Mouse (Mus musculus): ENCODE results near the gene Zfp260.
A peak's percentile ranks its signal among the peaks of the same experiment; 100 is the strongest.

Gene Zfp260

DNA sequence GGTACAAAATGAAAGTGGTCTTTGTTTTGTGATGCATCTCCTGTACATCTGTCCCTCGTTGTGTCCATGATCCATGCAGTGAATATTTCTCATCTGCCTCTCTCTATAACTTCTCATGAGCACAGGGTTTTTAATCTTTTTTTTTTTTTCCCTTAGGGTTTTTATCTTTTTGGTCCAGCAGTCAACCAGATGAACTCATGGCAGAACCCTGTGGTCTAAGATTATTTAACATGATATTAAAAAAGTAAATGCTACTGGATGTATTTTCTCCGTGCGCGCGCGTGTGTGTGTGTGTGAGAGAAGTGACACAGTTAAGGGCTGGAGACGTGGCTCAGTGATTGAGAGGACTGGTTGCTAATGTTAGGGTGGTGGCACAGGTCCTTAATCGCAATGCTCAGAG is 35.3 kb downstream of the Zfp260 start:
- no peak for DNase-seq

DNA sequence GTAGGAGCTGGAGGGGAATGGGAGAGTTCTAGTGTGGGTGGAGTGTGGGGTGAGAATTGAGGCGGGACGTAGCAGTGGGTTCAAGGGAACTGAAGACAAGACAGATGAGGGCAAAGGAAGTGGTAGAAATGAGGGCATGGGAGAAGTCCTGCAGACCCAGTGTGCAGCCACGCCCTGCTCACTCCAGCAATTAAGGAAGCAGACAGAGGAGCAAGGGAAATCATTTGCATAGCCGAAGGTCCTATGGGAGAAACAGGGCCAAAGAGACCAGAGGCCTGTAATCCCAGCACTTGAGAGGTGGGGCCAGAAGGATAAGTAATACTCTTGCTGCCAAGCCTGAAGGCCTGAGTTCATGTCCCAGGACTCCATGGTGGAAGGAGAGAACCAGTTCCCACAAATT is 37.8 kb downstream of the Zfp260 start:
- DNase-seq: no peak

DNA sequence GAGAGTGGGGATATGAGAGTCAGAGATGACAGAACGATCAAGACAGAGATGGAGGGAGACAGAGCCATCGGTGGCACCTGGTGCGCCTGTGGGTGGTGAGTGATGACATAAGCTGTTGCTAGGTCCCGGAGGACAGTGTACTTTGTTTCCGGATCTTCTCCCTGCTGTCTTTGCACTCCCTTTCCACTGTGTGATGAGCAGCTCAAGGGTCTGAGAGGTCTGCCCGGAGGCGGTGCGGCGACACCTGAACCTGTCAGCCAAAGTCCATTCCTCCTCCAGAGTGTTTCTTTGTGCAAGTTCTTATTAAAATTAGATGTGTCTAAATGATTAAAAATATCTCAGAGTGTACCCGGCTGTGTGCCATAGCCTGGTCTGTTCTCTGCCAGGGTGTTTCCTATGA is 42.2 kb downstream of the Zfp260 start:
- no peak for DNase-seq

DNA sequence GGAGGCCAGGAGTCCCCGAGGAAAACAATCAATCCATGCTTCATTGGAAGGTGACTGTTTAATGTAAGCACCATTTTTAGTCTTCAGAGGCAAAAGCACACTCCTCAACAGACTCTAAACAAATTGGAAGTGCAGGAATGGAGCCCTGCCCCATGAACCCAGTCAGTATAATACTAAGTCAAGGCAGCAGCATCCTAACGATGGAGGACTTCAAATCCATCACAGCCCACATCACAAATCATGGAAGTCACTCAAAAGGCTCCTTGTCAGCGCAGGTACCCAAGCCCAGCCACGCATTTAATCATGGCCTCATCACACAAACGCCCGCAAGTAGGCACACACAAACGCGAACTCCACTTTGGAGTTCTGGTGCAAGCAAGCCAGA is 48.6 kb downstream of the Zfp260 start:
- DNase-seq: no peak

DNA sequence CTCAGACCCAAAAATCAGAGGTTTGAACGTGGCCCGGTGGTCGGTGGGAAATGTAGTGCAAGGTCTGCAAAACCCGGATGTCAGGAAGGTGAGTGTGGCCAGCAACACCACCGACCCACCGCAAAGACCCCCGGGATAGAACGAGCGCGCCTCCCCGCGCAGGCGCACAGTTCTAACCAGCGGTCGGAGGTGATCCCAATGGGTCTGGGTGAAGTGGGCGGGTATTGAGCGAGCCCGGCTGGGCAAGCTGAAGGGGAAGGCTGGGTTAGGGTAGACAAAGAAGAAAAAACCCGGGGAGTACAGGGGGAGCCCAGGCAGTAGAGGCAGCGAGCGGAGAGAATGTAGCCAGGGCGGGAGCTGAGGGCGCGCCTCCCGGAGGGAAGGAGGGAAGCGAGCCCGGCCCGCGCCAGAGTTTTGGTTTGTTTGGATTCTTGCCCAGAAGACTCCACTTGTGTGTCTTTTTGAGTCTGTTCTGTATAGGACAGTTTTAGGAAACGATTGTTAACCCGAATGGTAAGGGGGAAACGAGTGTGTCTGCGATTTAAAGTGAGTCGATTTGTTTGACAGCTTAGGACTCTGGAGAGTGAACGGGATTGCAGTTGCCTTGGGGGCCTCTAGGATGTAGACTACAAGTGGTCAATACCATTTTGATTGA is 49.1 kb downstream of the Zfp260 start:
- DNase-seq: peak; percentile 31

DNA sequence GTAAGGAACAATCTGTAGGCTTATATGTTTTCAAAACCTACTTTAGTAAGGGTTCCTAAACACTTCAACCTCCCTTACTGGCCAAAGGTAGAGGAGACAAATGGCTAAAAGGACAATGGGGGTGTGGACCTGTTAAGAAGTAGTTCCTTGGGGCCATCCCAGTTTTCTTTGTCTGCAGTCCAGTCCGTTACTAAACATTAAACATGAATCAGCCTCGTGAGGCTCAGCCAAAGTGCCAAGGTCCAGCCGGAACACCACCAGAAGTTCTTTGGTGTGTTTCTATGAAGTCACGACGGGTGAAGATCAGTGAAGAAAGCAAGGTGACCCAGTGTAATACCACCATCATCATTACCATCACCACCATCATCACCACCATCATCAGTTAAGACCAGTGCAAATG is 52.4 kb downstream of the Zfp260 start:
- no peak for DNase-seq

DNA sequence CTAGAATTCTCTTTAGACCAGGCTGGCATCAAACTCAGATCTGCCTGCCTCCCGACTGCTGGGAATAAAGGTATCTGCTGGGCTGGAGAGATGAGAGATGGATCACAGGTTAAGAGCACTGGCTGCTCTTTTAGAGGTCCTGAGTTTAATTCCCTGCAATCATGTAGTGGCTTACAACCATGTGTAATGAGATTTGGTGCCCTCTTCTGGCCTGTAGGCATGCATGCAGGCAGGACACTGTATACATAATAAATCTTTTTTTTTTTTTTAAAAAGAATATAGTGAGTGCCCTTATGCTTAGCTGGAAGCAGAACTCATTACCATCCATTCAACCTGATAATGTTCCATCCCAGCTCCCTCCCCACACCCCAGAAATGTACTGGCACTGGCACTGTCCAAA is 59.5 kb downstream of the Zfp260 start:
- no peak for DNase-seq

DNA sequence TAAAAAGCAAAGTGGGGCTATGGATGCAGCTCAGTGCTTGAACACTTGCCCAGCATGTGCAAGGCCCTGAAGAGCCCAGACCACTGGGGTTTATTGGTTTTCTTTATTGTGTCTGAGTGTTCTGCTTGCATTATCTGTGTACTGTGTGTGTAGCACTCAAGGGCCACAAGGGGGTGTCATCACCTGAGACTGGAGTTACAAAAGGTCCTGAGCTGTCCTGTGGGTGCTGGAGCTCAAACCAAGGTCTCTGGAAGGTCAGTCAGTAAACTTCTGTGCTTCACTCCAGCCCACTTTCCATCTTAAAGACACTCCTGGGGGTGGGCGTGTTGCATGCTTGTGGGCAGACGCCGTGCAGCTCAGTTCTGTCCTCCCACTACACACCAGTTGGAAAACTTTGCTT is 60.9 kb downstream of the Zfp260 start:
- DNase-seq: no peak

Measured in cerebellum, adult 8-10 months (tissue).